Mouse (Mus musculus) cortical plate, adult 2 months (tissue): ENCODE measurements around the gene Kif3b.

Experiments
- CTCF ChIP-seq: fragments of 200-500 bp; IDR thresholded peaks from 2 replicates; pipeline ENCODE4 v1.5.1; 2011; ENCODE audit warnings: mild to moderate bottlenecking, control low read depth, low read length; ENCODE audit not compliant: insufficient read depth; ENCODE audit errors: extremely low read depth
- POLR2A ChIP-seq: fragments of 200-500 bp; IDR thresholded peaks from 2 replicates; pipeline ENCODE4 v1.6.1; 2011; ENCODE audit warnings: mild to moderate bottlenecking, low read length, control low read depth; ENCODE audit not compliant: insufficient read depth; ENCODE audit errors: extremely low read depth

DNA sequence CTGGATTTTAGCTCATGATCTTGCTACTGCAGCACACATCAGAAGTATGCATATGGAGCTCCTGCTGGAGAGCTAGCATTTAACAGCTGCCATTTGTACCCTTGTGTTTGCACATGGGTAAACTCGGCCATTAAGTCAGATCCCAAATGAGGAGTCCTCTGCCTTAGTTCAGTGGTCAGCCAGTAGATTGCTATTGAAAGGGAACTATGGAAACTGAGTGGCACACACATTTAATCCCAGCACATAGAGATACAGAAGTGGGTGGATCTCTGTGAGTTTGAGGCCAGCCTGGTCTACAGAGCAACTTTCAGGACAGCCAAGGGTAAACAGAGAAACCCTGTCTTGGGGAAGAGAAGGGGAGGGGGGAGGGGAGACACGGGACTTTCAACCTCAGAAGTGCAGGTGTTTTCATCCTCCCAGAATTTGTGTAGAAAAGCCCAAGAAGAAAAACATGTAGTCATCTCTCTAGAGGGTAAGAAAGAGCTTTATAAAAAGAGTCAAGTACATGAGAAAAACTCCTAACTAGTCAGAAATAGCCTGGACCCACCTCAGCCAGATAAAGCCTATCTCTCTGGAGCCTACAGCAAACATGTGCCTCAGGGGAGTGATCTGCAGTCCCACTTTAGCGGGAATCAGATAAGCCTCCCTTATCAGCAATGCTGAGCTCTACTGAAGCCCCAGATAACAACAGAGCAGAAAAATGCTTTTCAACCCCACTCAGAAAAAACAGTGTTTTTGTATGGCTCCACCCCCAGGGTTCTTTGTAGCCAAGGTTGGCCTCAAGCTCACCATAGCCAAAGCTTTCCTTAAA, 31.1 kb upstream of the Kif3b start:
- no peak for TF ChIP-seq CTCF
- no peak for TF ChIP-seq POLR2A
